Mouse (Mus musculus) spleen, postnatal 0 days (tissue): ENCODE data around the gene Gpatch2. TPM values are rescaled to one million over a fixed set of nuclear protein-coding genes. Genes with fewer than 3 reads are reported as not detected.

ENCODE experiments used
- polyA plus RNA-seq: library from polyadenylated mRNA; unstranded; fragments of >200 nt; fragmentation: Nextera tagmentation; extraction: Ambion mirVana; gene quantifications from 2 replicates; pipeline ENCODE4 v1.2.1, GENCODE M21; 2015

Gpatch2 gene
- 6.8 and 9.6 TPM in 2 replicates for polyA plus RNA-seq

GRCm38 (mm10) chr1:187215181-187216116 is at the start of gene Gpatch2, which contains the start of gene Spata17:
Gpatch2 (plus strand) TSS chr1:187215508.
Spata17 (minus strand) TSS chr1:187215465.

Other genes with a start within 250 kb of the Gpatch2 start
- not detected in 2 replicates for gene D1Pas1, start 248.1 kb upstream of the Gpatch2 start, polyA plus RNA-seq
- gene Spata17, start within 50 bp of the Gpatch2 start, polyA plus RNA-seq = not detected in 2 replicates